Mouse (Mus musculus): ENCODE results near the gene Trappc5.

Trappc5 gene

DNA sequence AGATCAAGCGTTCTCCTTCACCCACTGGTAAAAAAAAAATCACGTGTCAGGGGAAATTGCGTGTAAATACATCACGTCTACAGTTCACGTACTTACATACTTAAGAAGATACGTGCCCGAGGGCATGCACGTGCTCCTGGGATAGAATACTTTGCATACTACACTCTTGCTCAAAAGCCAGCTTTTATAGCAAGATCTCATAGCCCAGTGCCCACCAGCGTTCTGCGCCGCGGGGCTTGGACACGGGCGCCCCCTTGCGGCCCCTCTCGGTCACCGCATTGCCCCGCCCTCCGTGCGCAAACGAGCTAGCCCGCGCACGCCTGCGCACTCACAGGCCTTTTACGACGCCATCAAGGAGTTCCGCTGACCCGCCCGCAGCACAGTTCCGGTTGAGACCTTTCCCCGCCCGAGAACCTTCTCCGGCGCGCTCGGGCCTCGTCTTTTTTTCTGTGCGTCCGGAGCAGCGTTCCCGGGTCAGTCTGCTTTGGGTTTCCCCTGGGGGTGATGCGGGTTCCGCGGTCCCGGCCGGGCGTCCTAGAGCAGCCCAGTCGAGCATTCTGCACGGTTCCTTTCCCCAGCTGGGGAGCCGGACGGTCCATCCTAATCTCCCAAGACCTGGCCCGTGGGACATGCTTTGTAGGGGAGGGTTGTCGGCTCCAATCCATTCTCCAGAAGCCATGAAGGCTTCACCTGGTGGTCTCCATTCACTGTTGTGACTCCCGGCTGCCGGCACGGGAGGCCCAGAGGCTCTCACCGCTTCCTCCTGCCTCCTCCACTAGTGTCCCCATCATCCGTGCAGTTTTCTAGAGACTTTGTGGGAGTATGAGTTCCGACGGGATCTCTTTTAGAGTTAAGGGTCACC, at the start of gene Trappc5:
Gene Trappc5, plus strand, starts transcription at position 169 of the 862 bp plus-strand sequence.
- in situ Hi-C loops (cut with MboI, MseI), result loop anchor here (5.0 to 10.0 kb wide), 3 partner anchors 99 to 648 kb away; partner anchors contain the start of genes Ccl25 and Elavl1

DNA sequence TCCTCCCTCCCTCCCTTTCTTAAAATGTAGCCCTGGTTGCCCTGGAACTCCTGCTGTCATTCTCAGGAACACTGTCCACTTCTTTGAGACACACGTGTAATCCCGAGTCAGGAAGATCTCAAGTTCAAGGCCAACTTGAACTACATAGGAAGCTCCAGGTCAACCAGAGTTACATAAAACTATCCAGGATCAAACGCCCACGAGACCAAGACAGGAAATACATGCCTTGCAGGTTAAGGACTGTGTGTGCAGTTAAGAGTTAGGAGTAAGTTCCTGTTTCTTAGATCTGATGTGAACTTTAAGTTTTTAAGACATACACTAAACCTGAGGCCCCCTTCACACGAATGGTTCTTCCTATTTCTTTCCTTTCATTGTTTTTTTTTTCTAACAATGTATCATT, 49.1 kb upstream of the Trappc5 start:
- in situ Hi-C loops (cut with MboI, MseI), result no loop called here

- in situ Hi-C loops (cut with MboI, MseI), result no loop called here
Measured at GRCm38 (mm10) chr8:3628014-3628413, 48.1 kb upstream of the Trappc5 start.

DNA sequence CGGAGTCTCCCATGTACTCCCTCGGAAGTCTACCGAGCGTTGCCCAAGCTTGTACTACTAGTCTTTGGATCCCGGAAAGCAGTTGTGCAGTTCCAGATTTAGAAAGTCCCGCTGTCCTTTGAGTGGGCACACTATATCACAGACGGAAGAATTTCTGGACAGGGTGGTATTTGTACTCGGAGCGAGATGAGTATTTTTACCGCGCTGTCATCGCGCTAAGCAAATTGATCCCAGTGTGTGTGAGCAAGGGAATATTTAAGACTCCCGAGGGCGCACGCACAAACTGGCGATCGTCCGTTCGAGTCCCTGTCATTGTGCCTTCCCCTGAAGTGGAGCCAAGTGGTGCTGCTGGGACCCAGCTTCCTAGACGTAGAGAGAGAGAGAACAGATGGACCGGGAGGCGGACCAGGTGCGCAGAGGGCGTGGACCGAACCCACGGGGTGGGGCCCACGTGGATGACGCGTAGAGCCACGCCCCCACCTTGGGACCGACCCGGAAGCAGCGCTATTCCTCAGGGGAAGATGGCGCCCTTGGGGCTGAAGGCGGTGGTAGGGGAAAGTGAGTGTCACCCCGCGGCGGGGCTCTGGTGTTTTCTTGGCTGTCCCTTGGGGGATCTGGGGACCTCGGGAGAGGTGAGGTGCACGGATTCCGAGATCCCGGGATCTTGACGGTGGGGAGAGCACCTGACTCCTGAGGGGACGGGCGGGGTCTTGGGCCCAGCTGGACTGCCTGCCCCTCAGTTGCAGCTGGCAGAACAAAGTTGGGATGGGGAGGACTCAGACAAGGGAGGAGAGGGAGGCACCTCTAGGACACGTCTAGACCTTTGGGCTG, 45.2 kb upstream of the Trappc5 start, which contains the start of gene Stxbp2:
Gene Stxbp2, plus strand, starts transcription at position 309 of the 831 bp plus-strand sequence.
- in situ Hi-C loops (cut with MboI, MseI), result loop anchor here (5.0 kb wide), 1 partner anchor 1046 kb away; no protein-coding TSS in a partner anchor

GRCm38 (mm10) chr8:3631478-3631875, 44.6 kb upstream of the Trappc5 start:
- in situ Hi-C loops (cut with MboI, MseI), result loop anchor here (5.0 kb wide), 1 partner anchor 1046 kb away; no protein-coding TSS in a partner anchor

- in situ Hi-C loops (cut with MboI, MseI), result no loop called here
Measured at GRCm38 (mm10) chr8:3645804-3646203, 30.3 kb upstream of the Trappc5 start.

DNA sequence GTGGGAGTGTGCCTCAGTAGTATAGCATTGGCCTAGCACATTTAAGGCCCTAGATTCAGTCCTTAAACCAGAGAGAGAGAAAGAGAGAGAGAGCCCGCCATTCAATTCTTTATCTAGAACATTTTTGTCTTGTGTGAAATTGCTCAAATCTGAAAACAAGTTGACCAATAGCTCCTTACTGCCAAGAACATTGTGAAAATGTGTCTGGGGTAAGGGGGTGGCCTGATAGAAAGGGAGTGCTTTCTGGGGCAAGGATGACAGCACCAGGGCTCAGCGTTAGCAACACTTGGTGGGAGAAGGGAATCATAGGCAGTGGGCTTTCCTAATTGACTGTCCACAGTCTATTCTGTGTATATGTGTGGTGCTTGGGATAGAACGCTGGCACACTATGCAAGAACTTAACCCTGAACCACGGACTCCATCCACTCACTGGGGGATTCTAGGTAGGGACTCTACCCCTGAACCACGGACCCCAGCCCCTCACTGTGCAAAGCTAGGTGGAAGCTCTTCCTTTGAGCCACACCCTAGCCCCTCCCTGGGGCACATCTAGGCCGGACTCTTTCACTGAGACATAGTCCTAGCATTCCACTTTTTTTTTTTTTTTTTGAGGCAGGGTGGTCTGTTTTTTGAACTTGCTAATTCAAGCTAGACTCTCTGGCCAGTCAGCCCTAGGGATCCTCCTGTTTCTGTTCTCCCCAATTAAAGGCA, 29.1 kb upstream of the Trappc5 start:
- in situ Hi-C loops (cut with MboI, MseI), result no loop called here

DNA sequence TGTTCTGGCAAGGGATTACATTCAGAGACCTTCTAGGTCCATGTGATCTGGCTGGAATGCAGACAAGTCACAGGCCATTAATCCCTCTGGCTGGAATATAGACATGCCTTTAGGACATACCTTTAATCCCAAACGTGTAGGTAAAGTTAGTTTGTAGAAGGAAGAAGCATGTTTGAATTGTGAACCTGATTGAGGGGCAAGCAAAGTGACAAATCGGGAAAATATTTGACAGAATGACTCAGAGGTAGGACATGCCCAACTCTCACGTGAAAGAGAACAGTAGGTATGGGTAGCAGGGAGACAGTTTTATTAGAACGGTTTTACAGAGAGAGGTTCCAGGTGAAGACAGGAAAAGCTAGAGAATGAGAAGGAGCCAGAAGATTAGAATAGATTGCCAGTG, 28.5 kb upstream of the Trappc5 start:
- in situ Hi-C loops (cut with MboI, MseI), result no loop called here

DNA sequence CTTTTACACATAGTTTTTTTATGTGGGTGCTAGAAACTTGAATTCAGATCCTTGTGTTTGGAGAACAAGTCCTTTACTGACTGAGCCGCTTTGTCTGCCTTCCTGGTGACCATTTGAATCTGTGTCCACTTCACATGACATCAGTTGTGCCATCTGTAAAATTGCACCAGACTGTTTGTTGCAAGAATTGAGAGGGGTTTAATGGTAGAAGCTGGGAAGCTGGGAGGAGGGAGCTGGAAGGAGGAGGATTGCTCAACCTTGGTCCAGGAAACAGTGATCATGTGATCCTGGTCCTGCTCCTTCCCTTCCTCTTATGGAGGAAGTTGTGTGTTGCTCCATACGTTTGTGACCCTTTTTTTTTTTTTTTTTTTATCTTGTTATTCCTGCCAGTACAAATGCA, 27.8 kb upstream of the Trappc5 start:
- in situ Hi-C loops (cut with MboI, MseI), result no loop called here

DNA sequence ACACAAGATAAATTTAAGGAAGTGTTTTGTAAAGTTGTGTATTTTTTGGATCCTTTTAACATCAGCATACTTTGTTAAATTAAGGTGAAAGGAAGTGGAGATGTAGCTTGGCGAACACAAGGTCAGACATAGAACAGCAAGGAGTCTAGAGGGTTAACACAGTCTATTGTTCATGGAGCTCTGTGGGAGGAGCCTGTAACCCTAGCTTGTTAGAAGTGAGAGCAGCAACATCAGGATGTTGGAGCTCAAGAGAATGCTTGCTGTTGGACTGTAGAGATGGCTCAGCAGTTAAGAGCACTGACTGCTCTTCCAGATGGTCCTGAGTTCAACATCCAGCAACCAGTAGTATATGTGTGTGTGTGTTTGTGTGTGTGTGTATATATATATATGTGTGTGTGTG, 27.1 kb upstream of the Trappc5 start:
- in situ Hi-C loops (cut with MboI, MseI), result no loop called here

GRCm38 (mm10) chr8:3652845-3653244, 23.3 kb upstream of the Trappc5 start:
- in situ Hi-C loops (cut with MboI, MseI), result no loop called here

GRCm38 (mm10) chr8:3654726-3655508, 21.2 kb upstream of the Trappc5 start:
- in situ Hi-C loops (cut with MboI, MseI), result no loop called here

GRCm38 (mm10) chr8:3655526-3655925, 20.6 kb upstream of the Trappc5 start, which contains the start of gene Retn:
Gene Retn, plus strand, starts transcription at chr8:3655770.
- in situ Hi-C loops (cut with MboI, MseI), result no loop called here

DNA sequence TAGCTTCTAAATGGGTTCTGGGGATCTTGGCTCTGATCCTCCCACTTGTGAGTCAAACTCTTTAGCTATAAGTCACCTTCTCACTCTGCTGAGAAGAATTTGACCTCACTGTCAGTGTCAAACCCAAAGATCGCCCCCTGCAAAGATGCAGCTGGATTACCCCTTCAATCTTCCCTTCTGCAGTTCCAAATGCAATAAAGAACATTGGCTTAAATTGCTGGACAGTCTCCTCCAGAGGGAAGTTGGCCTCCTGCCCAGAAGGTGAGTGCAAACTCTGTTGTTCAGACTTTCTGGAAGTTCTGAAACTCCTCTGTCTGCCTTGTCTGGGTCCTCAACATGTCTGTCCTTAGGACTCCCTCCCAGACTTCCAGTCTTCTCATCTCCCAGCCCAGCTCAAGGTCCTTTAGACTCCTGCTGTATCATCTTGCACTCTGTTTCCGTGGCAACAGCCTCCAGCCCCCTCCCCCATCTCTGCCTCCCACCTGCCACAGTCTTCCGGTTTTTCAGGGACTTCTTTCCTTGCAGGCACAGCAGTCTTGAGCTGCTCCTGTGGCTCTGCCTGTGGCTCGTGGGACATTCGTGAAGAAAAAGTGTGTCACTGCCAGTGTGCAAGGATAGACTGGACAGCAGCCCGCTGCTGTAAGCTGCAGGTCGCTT, 19.2 kb upstream of the Trappc5 start:
- in situ Hi-C loops (cut with MboI, MseI), result no loop called here

DNA sequence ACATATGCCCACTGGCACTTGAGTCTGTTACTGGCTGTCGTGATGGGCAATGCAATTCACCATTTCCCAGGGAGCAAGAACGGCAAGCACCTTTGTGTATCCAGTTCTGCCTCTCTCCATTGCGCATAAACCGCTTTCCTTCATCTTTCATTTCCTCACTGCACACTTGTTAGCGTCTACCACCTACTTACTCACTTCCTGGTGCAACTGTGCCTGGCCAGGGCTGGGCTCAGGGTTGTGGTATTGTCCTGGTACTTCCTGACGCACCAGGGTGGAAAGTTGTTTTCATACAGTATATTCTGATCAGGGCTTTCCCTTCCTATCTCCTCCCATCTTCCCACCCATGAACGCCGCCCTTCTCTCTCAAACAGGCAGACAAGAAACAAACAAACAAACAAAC, 15.2 kb upstream of the Trappc5 start:
- in situ Hi-C loops (cut with MboI, MseI), result no loop called here

DNA sequence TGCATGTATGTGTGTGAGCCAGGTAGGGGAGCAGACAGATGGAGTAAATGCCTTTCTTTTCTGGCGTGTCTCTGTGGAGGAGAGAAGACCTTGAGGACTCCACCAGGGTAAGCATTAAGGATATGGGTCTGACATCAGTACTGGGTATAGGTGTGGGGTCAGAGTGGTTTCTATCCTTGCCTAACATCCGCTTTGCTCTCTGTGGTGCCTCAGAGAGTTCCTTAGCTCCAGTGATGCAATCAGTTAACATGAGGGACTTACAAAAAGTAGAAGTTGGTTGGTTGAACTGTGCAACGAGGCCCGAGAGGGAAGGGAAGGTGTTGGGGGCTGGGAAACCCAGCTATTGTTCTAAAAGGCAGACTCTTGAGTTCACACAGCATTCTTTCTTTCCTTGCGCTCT, 11.7 kb upstream of the Trappc5 start:
- in situ Hi-C loops (cut with MboI, MseI), result no loop called here

GRCm38 (mm10) chr8:3665507-3665906, 10.6 kb upstream of the Trappc5 start, which contains the start of gene Mcemp1:
Gene Mcemp1, plus strand, starts transcription at chr8:3665754.
- in situ Hi-C loops (cut with MboI, MseI), result no loop called here

DNA sequence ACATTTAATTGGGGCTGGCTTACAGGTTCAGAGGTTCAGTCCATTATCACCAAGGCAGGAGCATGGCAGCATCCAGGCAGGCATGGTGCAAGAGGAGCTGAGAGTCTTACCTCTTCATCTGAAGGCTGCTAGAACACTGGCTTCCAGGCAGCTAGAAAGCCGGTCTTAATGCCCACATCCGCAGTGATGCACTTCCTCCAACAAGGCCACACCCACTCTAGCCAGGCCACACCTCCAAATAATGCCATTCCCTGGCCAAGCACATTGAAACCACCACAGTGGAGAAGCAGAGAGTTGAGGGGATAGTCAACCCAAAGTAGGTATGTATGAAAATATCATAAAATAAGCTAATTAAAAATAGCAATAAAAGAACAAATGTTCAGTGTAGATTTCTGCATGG, 5.7 kb upstream of the Trappc5 start:
- in situ Hi-C loops (cut with MboI, MseI), result loop anchor here (5.0 to 10.0 kb wide), 2 partner anchors 48 to 654 kb away; partner anchors contain the start of genes Ccl25, Elavl1, Pet100 and Xab2

DNA sequence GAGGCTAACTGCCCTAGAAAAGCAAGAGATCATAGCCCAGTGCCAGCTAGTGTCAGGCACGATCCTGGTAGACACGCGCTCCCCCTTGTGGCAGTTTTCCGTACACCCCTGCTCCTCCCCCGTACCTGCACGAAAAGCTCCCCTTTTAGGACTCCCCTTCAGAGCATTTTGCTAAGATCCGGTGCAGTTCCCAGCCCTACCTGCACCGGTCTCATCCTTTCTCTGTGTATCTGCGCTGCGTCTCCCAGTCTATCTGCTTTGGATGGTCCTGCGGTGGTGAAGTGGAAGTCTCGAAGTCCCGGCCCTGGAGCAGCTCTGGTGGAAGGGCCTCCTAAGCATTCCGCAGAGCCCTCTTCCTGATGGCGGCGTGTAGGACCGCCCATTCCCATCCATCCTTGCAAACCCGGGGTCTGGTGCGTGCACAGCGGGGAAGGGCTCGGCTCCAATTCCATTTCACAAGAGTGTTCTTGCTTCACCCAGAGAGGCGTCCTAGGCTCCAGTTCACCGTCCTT, 4.1 kb upstream of the Trappc5 start, which contains the start of gene Fcor:
Gene Fcor, minus strand, starts transcription at position 383 of the 512 bp plus-strand sequence.
- in situ Hi-C loops (cut with MboI, MseI), result loop anchor here (5.0 to 10.0 kb wide), 2 partner anchors 50 to 653 kb away; partner anchors contain the start of genes Ccl25, Elavl1, Pet100 and Xab2
